In the genomic region with DNA sequence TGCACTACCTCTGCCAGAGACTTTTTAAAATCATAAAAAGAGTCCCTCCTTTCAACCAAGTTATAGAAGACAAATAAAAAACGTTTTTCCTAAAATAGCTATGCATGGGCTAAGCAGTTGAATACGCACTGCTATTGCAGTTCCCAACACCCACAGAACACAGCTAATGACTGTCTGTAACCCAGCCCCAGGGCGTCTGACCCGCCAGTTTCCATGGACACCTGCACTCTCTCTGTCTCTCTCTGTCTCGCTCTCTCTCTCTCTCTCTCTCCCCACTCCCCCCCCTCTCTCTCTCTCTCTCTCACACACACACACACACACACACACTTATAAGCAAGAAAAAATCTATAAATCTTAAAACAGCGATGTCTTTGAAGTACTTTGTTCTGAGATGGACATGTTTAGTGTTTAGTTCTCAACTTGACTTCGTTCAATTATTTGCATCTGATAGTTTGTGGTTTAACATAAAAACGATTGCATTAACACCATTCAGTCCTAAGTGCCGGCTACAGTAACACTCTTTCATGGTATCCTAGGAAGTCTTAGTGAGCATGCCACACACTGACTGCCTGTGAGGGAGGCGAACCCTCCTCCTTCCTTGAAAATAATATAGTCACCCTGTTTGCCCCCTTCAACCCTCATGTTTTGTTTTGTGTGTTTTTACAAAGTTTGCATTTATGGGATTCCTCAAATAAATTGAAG, we compare ENCODE assay signal across 12 mouse cellular contexts.
A peak's percentile ranks its signal among the peaks of the same experiment; 100 is the strongest.
DNase-seq lines count a peak whose midpoint lies in the region; ATAC-seq lines count a peak whose summit lies in the region.
"Had no signal": no experiment of that assay in that cellular context is flagged by ENCODE, and none has a peak within 500 bp of the region (broad histone marks: within the 10 kb centered on the region; RNA-seq: fewer than 3 reads in every experiment).

No protein-coding gene starts in this region.

- no peak overlapping the region for H3K9ac ChIP-seq in embryonic facial prominence, embryonic 14.5 days (ENCODE audit: low read depth, low read length)
- no peak overlapping the region for H3K9ac ChIP-seq in hindbrain, embryonic 14.5 days
- H3K9ac ChIP-seq in midbrain, embryonic 15.5 days: no peak overlapping the region
- H3K9ac ChIP-seq: liver, embryonic 15.5 days had no signal

- DNase-seq in brain, adult 2 months (ENCODE audit: low read depth, low spot score): peak; percentile 43
- DNase-seq in embryonic facial prominence, embryonic 14.5 days (ENCODE audit: low spot score): peak; percentile 34
- DNase-seq in hindbrain, embryonic 14.5 days (ENCODE audit: low spot score): peak; percentile 57
- no peak for DNase-seq in ovary, postnatal 36 days (ENCODE audit: low spot score)
- no peak for DNase-seq in B cell, adult 2 months
- no peak for DNase-seq in adrenal gland, adult 18-20 months (ENCODE audit: low spot score in 2 of 2)
- DNase-seq: adrenal gland, postnatal 10 days; cerebellum, adult 18-20 months had no signal

- no peaks in the 10 kb centered on the region for H3K27me3 ChIP-seq in embryonic facial prominence, embryonic 14.5 days (replicated peaks; ENCODE audit: control insufficient read depth, insufficient read depth, low read length)
- H3K27me3 ChIP-seq in hindbrain, embryonic 14.5 days (ENCODE audit: control insufficient read depth, insufficient read depth, low read length): no peaks in the 10 kb centered on the region
- H3K27me3 ChIP-seq in midbrain, embryonic 15.5 days (replicated peaks): no peaks in the 10 kb centered on the region
- H3K27me3 ChIP-seq: liver, embryonic 15.5 days; megakaryocyte, embryonic 14.5 days had no signal

- no peaks in the 10 kb centered on the region for H3K36me3 ChIP-seq in embryonic facial prominence, embryonic 14.5 days (ENCODE audit: control insufficient read depth, insufficient read depth, low read length)
- no peaks in the 10 kb centered on the region for H3K36me3 ChIP-seq in hindbrain, embryonic 14.5 days (replicated peaks; ENCODE audit: control insufficient read depth, insufficient read depth)
- no peaks in the 10 kb centered on the region for H3K36me3 ChIP-seq in midbrain, embryonic 15.5 days (replicated peaks)
- H3K36me3 ChIP-seq: liver, embryonic 15.5 days had no signal

- H3K4me1 ChIP-seq in embryonic facial prominence, embryonic 14.5 days (ENCODE audit: control insufficient read depth, insufficient read depth, low read length): peaks cover 10% of the 10 kb centered on the region; the same call in 1 of the 2 replicates
- H3K4me1 ChIP-seq in hindbrain, embryonic 14.5 days (replicated peaks; ENCODE audit: control insufficient read depth, insufficient read depth, low read length): peaks cover 12% of the 10 kb centered on the region
- peaks cover 12% of the 10 kb centered on the region; the same call in 1 of the 2 replicates for H3K4me1 ChIP-seq in midbrain, embryonic 15.5 days
- H3K4me1 ChIP-seq: liver, embryonic 15.5 days; megakaryocyte, embryonic 14.5 days had no signal

- no peak overlapping the region for H3K4me3 ChIP-seq in embryonic facial prominence, embryonic 14.5 days (ENCODE audit: low read depth, low read length)
- H3K4me3 ChIP-seq in hindbrain, embryonic 14.5 days (replicated peaks; ENCODE audit: low read length): no peak overlapping the region
- H3K4me3 ChIP-seq in midbrain, embryonic 15.5 days: no peak overlapping the region
- H3K4me3 ChIP-seq: liver, embryonic 15.5 days; megakaryocyte, embryonic 14.5 days had no signal

- H3K27ac ChIP-seq in embryonic facial prominence, embryonic 14.5 days (replicated peaks; ENCODE audit: low read depth, low read length): no peak overlapping the region
- no peak overlapping the region for H3K27ac ChIP-seq in hindbrain, embryonic 14.5 days
- no peak overlapping the region for H3K27ac ChIP-seq in midbrain, embryonic 15.5 days
- H3K27ac ChIP-seq: liver, embryonic 15.5 days had no signal

- WGBS in embryonic facial prominence, embryonic 14.5 days: 21% methylated on average over 10 of the region's 10 CpGs
- 18% methylated on average over 10 of the region's 10 CpGs for WGBS in hindbrain, embryonic 14.5 days
- 20% methylated on average over 10 of the region's 10 CpGs for WGBS in midbrain, embryonic 15.5 days

- H3K9me3 ChIP-seq in embryonic facial prominence, embryonic 14.5 days (ENCODE audit: control insufficient read depth, low read length): no peaks in the 10 kb centered on the region
- H3K9me3 ChIP-seq in hindbrain, embryonic 14.5 days (ENCODE audit: control insufficient read depth, low read length): no peaks in the 10 kb centered on the region
- H3K9me3 ChIP-seq in midbrain, embryonic 15.5 days: no peaks in the 10 kb centered on the region
- H3K9me3 ChIP-seq: liver, embryonic 15.5 days; megakaryocyte, embryonic 14.5 days had no signal

- 0 out of 2 replicates have a peak, but pooled peaks have one; percentile 53 for ATAC-seq in embryonic facial prominence, embryonic 14.5 days (ENCODE audit: low read depth)
- peak; percentile 68; the same call in 1 of the 2 replicates for ATAC-seq in hindbrain, embryonic 14.5 days (ENCODE audit: low FRiP score)
- peak; percentile 77; the same call in 1 of the 2 replicates for ATAC-seq in midbrain, embryonic 15.5 days (replicated peaks)
- ATAC-seq in megakaryocyte progenitor cell, adult 5-6 weeks (replicated peaks; ENCODE audit: poor library complexity): no peak

- no peak overlapping the region for H3K4me2 ChIP-seq in embryonic facial prominence, embryonic 14.5 days (ENCODE audit: low read depth, low read length)
- H3K4me2 ChIP-seq in hindbrain, embryonic 14.5 days (replicated peaks): no peak overlapping the region
- no peak overlapping the region for H3K4me2 ChIP-seq in midbrain, embryonic 15.5 days
- H3K4me2 ChIP-seq: liver, embryonic 15.5 days had no signal

Comparison
In these comparisons a context has a peak if more than half of its experiments do, and no peak if none do; other contexts are left out.
1. DNase-seq: peak in brain, adult 2 months (single experiment), embryonic facial prominence, embryonic 14.5 days (single experiment) and hindbrain, embryonic 14.5 days (single experiment); none in ovary, postnatal 36 days (single experiment), B cell, adult 2 months (0 of 2) and adrenal gland, adult 18-20 months (0 of 2).